Mouse (Mus musculus) liver (tissue): ENCODE results near the gene Mllt11.

Experiments used
- DNase-seq: peaks from one replicate; pipeline ENCODE4 v3.0.0-alpha.2; 2020; ENCODE audit warnings: mixed read lengths

Mllt11 gene

GRCm38 (mm10) chr3:95171105-95171504 lies 60.9 kb downstream of the Mllt11 start:
- no peak for DNase-seq

GRCm38 (mm10) chr3:95169996-95170395 lies 62.0 kb downstream of the Mllt11 start:
- DNase-seq = no peak
